Mouse (Mus musculus): ENCODE data around the gene Il1rl1. TPM values are rescaled to one million over a fixed set of nuclear protein-coding genes. Genes with fewer than 3 reads are reported as not detected.

Il1rl1 gene
- polyA plus RNA-seq, 1 experiment, result 1.2 TPM

- no peaks in the 10 kb centered on the region for H3K4me1 ChIP-seq (ENCODE audit: control insufficient read depth, insufficient read depth, insufficient read length, low read length)
- no peak overlapping the region for H3K27ac ChIP-seq (replicated peaks; ENCODE audit: low read depth, low read length)
- H3K4me3 ChIP-seq (ENCODE audit: insufficient read depth, low read depth, low read length), result no peak overlapping the region
Observed at GRCm38 (mm10) chr1:40474336-40474735, 45.0 kb downstream of the Il1rl1 start.

GRCm38 (mm10) chr1:40475697-40476096 lies 46.3 kb downstream of the Il1rl1 start:
- peak overlapping the region; percentile 30; the same call in 1 of the 2 replicates for H3K27ac ChIP-seq (replicated peaks; ENCODE audit: low read depth, low read length)
- no peak overlapping the region for H3K4me3 ChIP-seq (ENCODE audit: insufficient read depth, low read depth, low read length)
- H3K4me1 ChIP-seq (ENCODE audit: control insufficient read depth, insufficient read depth, insufficient read length, low read length), result no peaks in the 10 kb centered on the region

GRCm38 (mm10) chr1:40476756-40477155 lies 47.4 kb downstream of the Il1rl1 start:
- H3K4me1 ChIP-seq (ENCODE audit: control insufficient read depth, insufficient read depth, insufficient read length, low read length), result no peaks in the 10 kb centered on the region
- H3K27ac ChIP-seq (replicated peaks; ENCODE audit: low read depth, low read length), result peak overlapping the region; percentile 44
- no peak overlapping the region for H3K4me3 ChIP-seq (ENCODE audit: insufficient read depth, low read depth, low read length)

- no peak overlapping the region for H3K4me3 ChIP-seq (ENCODE audit: insufficient read depth, low read depth, low read length)
- H3K4me1 ChIP-seq (ENCODE audit: control insufficient read depth, insufficient read depth, insufficient read length, low read length), result no peaks in the 10 kb centered on the region
- peak overlapping the region; percentile 13; the same call in 1 of the 2 replicates for H3K27ac ChIP-seq (replicated peaks; ENCODE audit: low read depth, low read length)
Observed at GRCm38 (mm10) chr1:40479505-40479923, 50.1 kb downstream of the Il1rl1 start.

- no peaks in the 10 kb centered on the region for H3K4me1 ChIP-seq (ENCODE audit: control insufficient read depth, insufficient read depth, insufficient read length, low read length)
Observed at GRCm38 (mm10) chr1:40494594-40494993, 65.2 kb downstream of the Il1rl1 start.

GRCm38 (mm10) chr1:40499708-40500107 lies 70.3 kb downstream of the Il1rl1 start:
- Histone ChIP-seq H3K4me1 (ENCODE audit: control insufficient read depth, insufficient read depth, insufficient read length, low read length) (no peaks in the 10 kb centered on the region), H3K4me3 (ENCODE audit: insufficient read depth, low read depth, low read length) (no peak overlapping the region), H3K27ac (replicated peaks; ENCODE audit: low read depth, low read length) (no peak overlapping the region)

More at GRCm38 (mm10) chr1:40494594-40494993, 65.2 kb downstream of the Il1rl1 start:
- H3K27ac ChIP-seq (replicated peaks; ENCODE audit: low read depth, low read length), result no peak overlapping the region
- H3K4me3 ChIP-seq (ENCODE audit: insufficient read depth, low read depth, low read length), result no peak overlapping the region

- no peak overlapping the region for H3K4me3 ChIP-seq (ENCODE audit: insufficient read depth, low read depth, low read length)
- no peaks in the 10 kb centered on the region for H3K4me1 ChIP-seq (ENCODE audit: control insufficient read depth, insufficient read depth, insufficient read length, low read length)
- H3K27ac ChIP-seq (replicated peaks; ENCODE audit: low read depth, low read length), result no peak overlapping the region
Observed at GRCm38 (mm10) chr1:40501126-40501525, 71.8 kb downstream of the Il1rl1 start.

- Histone ChIP-seq H3K4me1 (ENCODE audit: control insufficient read depth, insufficient read depth, insufficient read length, low read length) (no peaks in the 10 kb centered on the region), H3K27ac (replicated peaks; ENCODE audit: low read depth, low read length) (no peak overlapping the region), H3K4me3 (ENCODE audit: insufficient read depth, low read depth, low read length) (no peak overlapping the region)
Observed at GRCm38 (mm10) chr1:40501546-40502398, 72.4 kb downstream of the Il1rl1 start.

- Histone ChIP-seq H3K27ac (replicated peaks; ENCODE audit: low read depth, low read length) (no peak overlapping the region), H3K4me1 (ENCODE audit: control insufficient read depth, insufficient read depth, insufficient read length, low read length) (no peaks in the 10 kb centered on the region), H3K4me3 (ENCODE audit: insufficient read depth, low read depth, low read length) (no peak overlapping the region)
Observed at GRCm38 (mm10) chr1:40504548-40504947, 75.2 kb downstream of the Il1rl1 start.

Other genes with a start within 250 kb of the Il1rl1 start
- gene Il1r1, start 204.5 kb upstream of the Il1rl1 start, polyA plus RNA-seq (2012; ENCODE audit: insufficient read depth, insufficient read length, missing spikeins), result 4.6 and 6.2 TPM in 2 replicates
- 1.4 and 4.1 TPM in 2 replicates for gene Il1rl2, start 105.0 kb upstream of the Il1rl1 start, polyA plus RNA-seq (2012; ENCODE audit: insufficient read depth, insufficient read length, missing spikeins)
- not detected in 2 replicates for gene Il18r1, start 36.0 kb downstream of the Il1rl1 start, polyA plus RNA-seq (2012; ENCODE audit: insufficient read depth, insufficient read length, missing spikeins)
- not detected in 2 replicates for gene Il18rap, start 85.8 kb downstream of the Il1rl1 start, polyA plus RNA-seq (2012; ENCODE audit: insufficient read depth, insufficient read length, missing spikeins)
- gene Slc9a4, start 150.5 kb downstream of the Il1rl1 start, polyA plus RNA-seq (2012; ENCODE audit: insufficient read depth, insufficient read length, missing spikeins), result not detected in 2 replicates